Mouse (Mus musculus) thymus, postnatal 0 days (tissue): ENCODE measurements around the gene Cyb5r1. TPM values are rescaled to one million over a fixed set of nuclear protein-coding genes. Genes with fewer than 3 reads are reported as not detected.

ENCODE experiments used
- DNase-seq: peaks from one replicate; pipeline ENCODE4 v3.0.0-alpha.2; 2015; ENCODE audit warnings: low spot score
- polyA plus RNA-seq: library from polyadenylated mRNA; unstranded; fragments of >200 nt; fragmentation: Nextera tagmentation; extraction: Ambion mirVana; gene quantifications from 2 replicates; pipeline ENCODE4 v1.2.1, GENCODE M21; 2015

Cyb5r1 gene
- polyA plus RNA-seq, 1 experiment from 2014 or later, result 20.4 TPM

DNA sequence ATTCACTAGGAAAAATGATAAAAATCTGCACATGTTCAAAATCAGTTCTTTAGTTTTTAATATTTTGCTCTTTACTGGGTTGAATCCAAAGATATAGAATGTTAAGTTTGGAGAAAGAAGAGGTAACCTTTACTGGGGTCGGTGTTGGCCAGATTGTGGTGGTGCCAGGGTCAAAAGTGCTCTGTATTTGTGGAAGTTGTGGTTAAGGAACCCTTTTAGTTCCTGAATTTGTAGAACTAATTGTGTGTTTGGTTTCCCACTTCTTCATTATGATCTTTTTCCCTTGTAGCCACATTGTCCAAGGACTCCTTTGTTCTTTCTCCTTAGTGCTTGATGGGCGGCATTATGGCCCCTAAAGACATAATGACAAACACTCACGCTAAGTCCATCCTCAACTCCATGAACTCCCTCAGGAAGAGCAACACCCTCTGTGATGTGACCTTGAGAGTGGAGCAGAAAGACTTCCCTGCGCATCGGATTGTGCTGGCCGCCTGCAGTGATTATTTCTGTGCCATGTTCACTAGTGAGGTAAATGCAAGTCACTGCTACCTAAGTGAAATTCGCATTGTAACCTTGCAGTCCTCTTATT lies 52.9 kb downstream of the Cyb5r1 start:
- no peak for DNase-seq

- no peak for DNase-seq
These were observed 55.2 kb downstream of the Cyb5r1 start for GRCm38 (mm10) chr1:134460294-134461284.

Other genes starting within 250 kb of the Cyb5r1 start
- 5.3 and 5.9 TPM in 2 replicates for gene Chil1, start 223.4 kb upstream of the Cyb5r1 start, polyA plus RNA-seq
- 0.76 and 0.82 TPM in 2 replicates for gene Mybph, start 212.1 kb upstream of the Cyb5r1 start, polyA plus RNA-seq
- gene Adora1, start 170.1 kb upstream of the Cyb5r1 start, polyA plus RNA-seq, result 0.14 and 0.21 TPM in 2 replicates
- gene Myog, start 115.6 kb upstream of the Cyb5r1 start, polyA plus RNA-seq, result 3.0 and 3.5 TPM in 2 replicates
- gene Ppfia4, start 72.6 kb upstream of the Cyb5r1 start, polyA plus RNA-seq, result 2.1 and 3.2 TPM in 2 replicates
- 58.0 and 64.3 TPM in 2 replicates for gene Tmem183a, start 43.6 kb upstream of the Cyb5r1 start, polyA plus RNA-seq
- gene 4933406M09Rik, start 19.6 kb upstream of the Cyb5r1 start, polyA plus RNA-seq, result not detected in 2 replicates
- 65.8 and 67.9 TPM in 2 replicates for gene Adipor1, start 9.8 kb downstream of the Cyb5r1 start, polyA plus RNA-seq
- gene Klhl12, start 50.0 kb downstream of the Cyb5r1 start, polyA plus RNA-seq, result 12.7 and 14.3 TPM in 2 replicates
- gene Rabif, start 89.1 kb downstream of the Cyb5r1 start, polyA plus RNA-seq, result 46.2 and 46.4 TPM in 2 replicates
- not detected in 2 replicates for gene Mgat4e, start 144.1 kb downstream of the Cyb5r1 start, polyA plus RNA-seq
- gene Kdm5b, start 154.6 kb downstream of the Cyb5r1 start, polyA plus RNA-seq, result 43.7 and 53.6 TPM in 2 replicates
- 0.03 and 0.14 TPM in 2 replicates for gene Syt2, start 241.1 kb downstream of the Cyb5r1 start, polyA plus RNA-seq